Mouse (Mus musculus): ENCODE measurements around the gene Hk1.
"Not testable (repeated sequence)": the region's sequence is repeated elsewhere in the genome, so short reads cannot be mapped to it uniquely, and the experiment has no call there.

Gene Hk1

GRCm38 (mm10) chr10:62340095-62340731, 39.5 kb downstream of the Hk1 start:
- peak; percentile 99 for DNase-seq

- peak; percentile 43 to 51 for DNase-seq
Observed at GRCm38 (mm10) chr10:62339211-62340094, 40.3 kb downstream of the Hk1 start.

GRCm38 (mm10) chr10:62338626-62339025, 41.1 kb downstream of the Hk1 start:
- DNase-seq, result peak in 1 of 2 experiments; percentile 19

GRCm38 (mm10) chr10:62338176-62338575, 41.5 kb downstream of the Hk1 start:
- DNase-seq, result peak in 1 of 2 experiments; percentile 17

GRCm38 (mm10) chr10:62336601-62337578, 42.8 kb downstream of the Hk1 start:
- peak; percentile 80 to 85 for DNase-seq

GRCm38 (mm10) chr10:62335423-62335776, 44.3 kb downstream of the Hk1 start:
- DNase-seq, result no peak

- no peak for DNase-seq
Observed at GRCm38 (mm10) chr10:62334686-62335422, 44.9 kb downstream of the Hk1 start.

GRCm38 (mm10) chr10:62333269-62333668, 46.4 kb downstream of the Hk1 start:
- DNase-seq, result no peak

GRCm38 (mm10) chr10:62332514-62332913, 47.2 kb downstream of the Hk1 start:
- peak; percentile 67 to 73 for DNase-seq

- no peak for DNase-seq
Observed at GRCm38 (mm10) chr10:62331771-62332170, 47.9 kb downstream of the Hk1 start.

- no peak for DNase-seq
Observed at GRCm38 (mm10) chr10:62331296-62331695, 48.4 kb downstream of the Hk1 start.

- no peak for DNase-seq
Observed at GRCm38 (mm10) chr10:62329846-62330245, 49.9 kb downstream of the Hk1 start.

- DNase-seq, result no peak
Observed at GRCm38 (mm10) chr10:62328886-62329412, 50.8 kb downstream of the Hk1 start.

- peak in 1 of 2 experiments; percentile 43 for DNase-seq
Observed at GRCm38 (mm10) chr10:62327572-62328317, 52.0 kb downstream of the Hk1 start.

GRCm38 (mm10) chr10:62326818-62327571, 52.7 kb downstream of the Hk1 start:
- DNase-seq, result no peak

GRCm38 (mm10) chr10:62326002-62326401, 53.7 kb downstream of the Hk1 start:
- DNase-seq, result no peak

- DNase-seq, result not testable (repeated sequence)
Observed at GRCm38 (mm10) chr10:62322821-62323220, 56.9 kb downstream of the Hk1 start.

GRCm38 (mm10) chr10:62321457-62321856, 58.3 kb downstream of the Hk1 start:
- DNase-seq, result no peak

GRCm38 (mm10) chr10:62320402-62320978, 59.2 kb downstream of the Hk1 start:
- DNase-seq, result no peak

GRCm38 (mm10) chr10:62319154-62319553, 60.6 kb downstream of the Hk1 start:
- DNase-seq, result no peak

All from lung, postnatal 4 days (tissue).